Mouse (Mus musculus) liver (tissue): ENCODE measurements around the gene Nudt15.

Experiments used
- DNase-seq: peaks from one replicate; pipeline ENCODE4 v3.0.0-alpha.2; 2020; ENCODE audit warnings: mixed read lengths

The Nudt15 gene

DNA sequence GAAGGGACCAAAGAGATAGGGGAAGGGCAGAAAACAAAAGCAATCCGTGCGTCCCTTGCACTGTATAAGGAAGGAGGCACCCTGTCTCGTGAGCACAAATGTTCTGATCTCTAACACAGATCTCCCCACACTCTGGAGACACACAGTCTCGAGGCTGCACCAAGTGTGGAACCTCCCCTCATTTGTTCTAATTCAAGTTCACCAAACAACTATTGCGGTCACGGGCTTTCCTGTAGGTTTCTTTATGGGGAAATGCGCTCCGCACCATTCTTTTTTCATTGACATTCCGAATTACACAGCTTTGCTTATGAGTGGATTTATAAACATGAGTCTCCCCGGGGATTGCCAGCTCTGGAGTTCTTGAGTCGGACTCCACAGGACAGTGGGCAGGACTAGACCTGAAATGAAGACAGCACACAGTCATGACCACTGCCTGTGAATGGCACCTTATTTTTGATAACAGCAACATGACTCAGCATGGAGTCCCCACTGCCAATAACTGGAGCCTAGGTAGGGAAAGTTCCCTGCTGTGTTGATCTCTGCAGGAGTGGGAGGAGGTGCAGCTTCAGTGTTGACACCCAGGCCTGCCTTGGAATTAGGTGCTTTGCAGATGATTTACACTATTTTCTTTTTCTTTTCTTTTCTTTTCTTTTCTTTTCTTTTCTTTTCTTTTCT lies 40.2 kb downstream of the Nudt15 start:
- DNase-seq = peak; percentile 42

DNA sequence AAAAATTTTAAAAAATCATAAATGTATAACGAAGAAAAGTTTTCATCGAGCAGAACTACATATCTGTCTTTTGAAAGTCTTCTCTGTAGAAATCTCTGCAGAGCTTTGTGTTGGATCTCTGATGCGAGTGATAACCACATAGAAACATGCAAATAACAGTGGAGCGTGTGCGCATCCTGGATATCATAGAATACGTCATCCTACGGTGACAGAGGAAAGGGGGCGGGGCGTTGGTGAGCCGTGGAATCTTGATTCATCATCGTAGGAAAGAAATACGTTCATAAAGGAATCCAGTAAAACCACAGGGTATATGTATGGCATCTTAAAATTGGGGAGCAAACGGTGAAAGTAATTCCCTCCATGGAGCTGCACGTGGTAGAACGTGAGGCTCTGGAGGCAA lies 40.8 kb downstream of the Nudt15 start:
- DNase-seq = peak; percentile 22

DNA sequence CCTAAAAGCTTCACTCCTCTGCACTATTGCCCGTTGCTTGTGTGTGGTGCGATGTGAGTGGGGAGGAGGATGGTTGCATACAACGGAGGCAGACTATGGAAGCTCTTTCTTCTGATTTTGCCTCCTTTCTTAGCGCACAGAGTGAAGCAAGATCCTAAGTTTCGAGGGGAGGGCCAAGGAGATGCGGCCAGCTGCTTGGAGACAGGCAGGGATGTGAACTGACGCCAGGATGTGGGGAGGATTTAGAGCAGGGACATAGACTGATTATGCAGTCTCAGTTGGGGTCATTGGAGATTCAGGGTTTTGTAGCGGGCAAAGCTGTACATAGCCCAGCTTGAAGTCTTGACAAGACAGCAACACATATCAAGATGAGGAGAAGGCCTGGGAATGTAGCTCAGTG lies 41.8 kb downstream of the Nudt15 start:
- no peak for DNase-seq

DNA sequence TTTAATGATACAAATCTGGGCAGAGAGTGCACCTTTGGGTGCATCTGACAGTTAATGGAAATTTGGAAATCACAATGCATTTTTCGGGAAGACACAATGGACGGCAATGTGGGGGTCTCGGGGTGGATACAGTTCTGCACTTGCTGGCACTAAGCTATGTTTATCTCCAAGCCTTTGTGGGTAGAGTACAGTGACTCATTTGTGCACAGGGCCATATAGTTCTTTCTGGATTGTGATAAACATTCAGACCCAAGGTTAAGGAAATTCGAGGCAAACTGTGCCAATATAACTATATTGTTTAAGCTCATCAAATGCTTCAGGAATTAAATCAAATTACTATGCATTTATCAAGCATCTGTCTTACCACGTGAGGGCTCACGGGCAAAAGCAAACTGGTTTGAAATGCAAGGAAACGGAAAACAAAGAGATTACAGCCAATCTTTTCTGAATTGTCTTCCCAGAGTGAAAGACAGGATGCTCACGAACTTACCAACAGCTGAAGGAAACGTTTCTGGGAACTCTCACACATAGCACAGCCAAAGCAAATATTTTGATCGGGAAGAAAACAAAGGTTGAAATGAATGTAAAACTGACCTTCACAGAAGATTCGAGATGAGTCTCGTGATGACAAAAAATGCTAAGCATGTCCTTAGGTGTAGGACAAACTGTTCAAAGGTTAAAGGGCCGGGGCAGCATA lies 44.7 kb downstream of the Nudt15 start:
- no peak for DNase-seq

DNA sequence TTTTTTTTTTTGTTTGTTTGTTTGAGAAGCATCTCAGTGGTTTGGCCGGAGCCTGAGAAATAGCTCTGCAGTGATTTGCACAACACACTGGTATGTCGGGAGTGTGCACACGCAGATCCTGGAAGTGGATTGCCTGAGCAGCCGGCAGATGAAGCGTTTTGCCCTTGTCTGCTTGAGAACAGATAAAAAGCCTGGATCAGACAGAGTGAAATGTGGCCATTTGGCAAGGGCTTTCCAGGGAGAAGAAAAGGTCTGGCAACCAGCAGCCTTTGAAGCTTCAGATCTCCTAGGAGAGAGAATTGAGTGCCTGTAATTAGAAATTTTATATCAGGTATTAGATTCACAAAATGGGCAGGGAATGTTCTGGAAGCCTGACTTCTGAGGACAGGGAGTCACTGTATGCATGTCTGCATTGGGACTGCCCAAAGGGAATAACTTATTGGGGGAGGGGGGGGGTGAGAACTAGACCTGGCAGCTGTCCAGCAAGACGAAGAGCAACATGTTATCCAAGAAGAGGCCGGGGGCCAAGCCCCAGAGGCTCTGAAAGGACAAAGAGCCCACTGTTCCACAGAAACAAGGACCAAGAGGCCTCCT lies 45.4 kb downstream of the Nudt15 start:
- DNase-seq = no peak

DNA sequence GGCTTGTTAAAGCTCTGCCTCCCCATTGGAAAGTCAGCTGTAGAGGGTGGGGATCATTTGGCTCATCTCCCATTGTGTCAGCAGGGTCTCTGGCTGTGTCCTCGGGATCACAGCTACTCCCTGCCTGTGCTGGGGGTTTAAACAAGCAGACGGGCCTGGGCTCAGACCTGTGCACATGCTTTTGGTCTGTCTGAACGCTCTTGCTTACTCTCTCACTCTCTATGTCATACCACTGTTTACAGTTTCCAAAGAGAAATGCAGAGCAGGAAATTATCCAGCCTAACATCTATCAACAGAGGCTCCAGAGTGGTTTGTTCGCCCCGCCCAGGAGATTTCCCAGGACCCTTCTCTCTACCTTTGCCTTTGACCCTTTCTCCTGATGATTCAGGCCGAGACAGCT lies 46.3 kb downstream of the Nudt15 start:
- DNase-seq = no peak

DNA sequence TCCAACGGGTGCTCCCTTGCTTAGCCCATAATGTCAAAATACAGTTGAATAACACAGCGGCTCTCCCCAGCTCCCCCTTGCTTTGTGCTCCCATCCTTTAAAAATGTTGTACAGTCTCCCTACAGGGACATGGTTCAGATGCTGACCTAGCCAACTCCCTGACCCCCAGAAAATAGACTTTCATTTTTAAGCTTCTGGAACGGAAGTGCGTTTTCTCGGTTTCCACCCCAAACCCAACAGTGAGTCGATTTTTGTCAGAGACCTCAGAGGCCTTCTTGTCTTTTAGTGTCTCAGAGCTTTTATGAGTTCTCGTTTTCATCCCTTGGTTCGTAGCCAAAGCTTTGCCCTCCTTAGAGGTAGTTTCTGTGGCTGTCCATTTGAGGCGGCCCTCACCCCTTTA lies 46.8 kb downstream of the Nudt15 start:
- no peak for DNase-seq

DNA sequence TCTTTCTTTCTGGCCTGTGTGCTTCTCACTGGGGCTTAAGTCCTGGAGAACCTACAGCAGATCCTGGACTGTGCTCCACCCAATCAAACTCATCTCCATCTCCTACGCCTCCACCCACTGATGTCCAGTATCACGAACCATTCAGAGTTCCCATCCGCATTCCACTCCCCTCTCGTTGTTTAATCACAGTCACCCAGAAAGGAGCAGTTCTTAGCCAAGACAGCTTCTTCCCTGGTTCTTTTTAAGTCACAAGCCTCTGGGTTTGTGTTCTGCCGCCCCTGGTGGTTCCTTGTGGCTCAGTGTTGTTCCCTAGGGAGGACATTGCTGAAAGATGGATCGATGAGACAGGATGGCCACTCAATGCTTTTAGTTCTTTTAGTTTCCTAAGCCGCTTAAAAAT lies 52.3 kb downstream of the Nudt15 start:
- no peak for DNase-seq

DNA sequence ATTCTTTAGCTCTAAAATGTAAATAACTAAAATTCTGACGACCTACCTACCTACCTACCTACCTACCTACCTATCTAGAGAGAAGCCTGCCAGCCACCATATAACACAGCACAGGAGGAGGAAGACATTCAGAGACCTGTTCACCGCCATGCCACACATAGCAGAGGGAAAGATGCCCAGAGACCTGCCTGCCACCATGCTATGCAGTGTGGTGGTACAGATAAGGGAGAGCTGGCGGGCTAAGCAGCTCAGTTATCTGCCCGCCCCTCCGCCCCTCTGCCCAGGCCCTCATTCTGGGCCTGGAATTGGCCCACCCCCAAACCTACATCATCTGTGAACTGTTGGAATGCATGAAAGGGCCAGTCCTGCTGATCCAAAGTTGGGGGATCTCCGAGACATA lies 53.9 kb downstream of the Nudt15 start:
- DNase-seq = no peak

DNA sequence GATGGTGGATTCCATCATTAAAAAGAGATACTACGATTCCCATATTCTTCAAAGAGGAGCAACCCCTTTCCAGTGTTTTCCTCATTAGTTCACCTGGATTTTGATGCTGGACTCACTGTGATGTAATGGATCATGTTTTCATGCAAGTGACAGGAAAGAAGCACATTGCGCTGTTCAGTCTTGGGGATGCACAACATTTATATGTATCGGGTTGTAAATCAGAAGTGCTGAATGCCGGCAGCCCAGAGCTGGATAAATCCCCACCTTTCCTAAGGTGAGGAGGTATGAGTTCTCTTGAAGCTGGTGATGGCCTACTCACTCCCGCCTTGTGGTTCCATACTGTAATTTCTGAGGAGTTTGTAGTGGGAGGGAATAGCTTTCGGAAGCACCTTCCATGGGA lies 54.7 kb downstream of the Nudt15 start:
- no peak for DNase-seq

DNA sequence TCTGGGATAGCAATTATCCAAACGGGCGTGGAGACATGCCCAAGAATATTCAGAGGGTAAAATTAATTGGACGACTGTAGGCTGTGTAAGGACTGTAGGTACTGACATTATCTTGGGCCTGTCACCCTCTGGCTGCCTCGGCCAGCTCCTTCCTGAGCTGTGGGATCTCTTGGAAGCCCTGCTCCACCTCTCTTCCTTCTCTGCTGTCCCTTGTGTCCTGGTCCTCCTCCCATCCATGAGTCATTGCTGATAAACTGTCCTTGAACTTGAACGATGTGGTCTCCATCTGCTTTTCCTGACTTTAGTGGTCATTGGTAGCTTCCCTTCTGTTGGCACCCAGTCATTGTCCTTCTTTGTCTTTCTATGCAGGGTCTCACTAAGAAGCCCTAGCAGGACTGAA lies 61.4 kb downstream of the Nudt15 start:
- no peak for DNase-seq

DNA sequence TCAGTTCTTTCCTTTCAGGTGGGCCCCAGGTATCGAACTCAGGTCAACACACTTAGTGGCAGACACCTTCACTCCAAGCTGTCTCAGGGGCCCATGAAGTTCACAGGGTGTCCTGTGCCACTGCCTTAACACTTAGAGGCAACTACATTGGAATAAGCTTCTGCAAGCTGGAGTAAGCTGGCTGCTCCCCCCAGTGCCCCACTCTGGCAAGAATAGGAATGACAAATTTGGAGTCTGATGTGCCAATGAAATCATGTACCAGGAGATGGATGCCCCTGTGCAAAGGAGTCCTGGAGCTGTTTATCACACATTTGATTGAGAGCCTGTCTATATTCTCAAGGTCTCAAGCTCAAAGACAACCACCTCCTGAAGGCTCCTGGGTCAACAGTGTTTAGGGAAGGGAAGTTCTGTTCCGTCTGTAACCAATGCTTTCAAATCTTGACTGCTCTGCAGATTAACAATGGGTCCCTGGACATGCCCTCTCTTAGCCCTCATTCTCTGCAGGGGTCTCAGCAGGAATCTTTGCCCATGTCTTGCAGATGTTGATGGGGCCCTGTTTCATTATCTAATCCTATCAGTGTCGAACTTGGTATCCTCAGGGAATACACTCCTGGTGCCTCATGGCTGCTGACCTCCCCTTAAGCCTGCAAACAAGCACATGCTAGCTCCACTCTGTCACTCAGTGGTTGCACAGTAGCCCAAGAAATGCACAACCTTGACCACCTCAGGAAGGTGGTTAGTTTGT lies 63.5 kb downstream of the Nudt15 start:
- DNase-seq = no peak

DNA sequence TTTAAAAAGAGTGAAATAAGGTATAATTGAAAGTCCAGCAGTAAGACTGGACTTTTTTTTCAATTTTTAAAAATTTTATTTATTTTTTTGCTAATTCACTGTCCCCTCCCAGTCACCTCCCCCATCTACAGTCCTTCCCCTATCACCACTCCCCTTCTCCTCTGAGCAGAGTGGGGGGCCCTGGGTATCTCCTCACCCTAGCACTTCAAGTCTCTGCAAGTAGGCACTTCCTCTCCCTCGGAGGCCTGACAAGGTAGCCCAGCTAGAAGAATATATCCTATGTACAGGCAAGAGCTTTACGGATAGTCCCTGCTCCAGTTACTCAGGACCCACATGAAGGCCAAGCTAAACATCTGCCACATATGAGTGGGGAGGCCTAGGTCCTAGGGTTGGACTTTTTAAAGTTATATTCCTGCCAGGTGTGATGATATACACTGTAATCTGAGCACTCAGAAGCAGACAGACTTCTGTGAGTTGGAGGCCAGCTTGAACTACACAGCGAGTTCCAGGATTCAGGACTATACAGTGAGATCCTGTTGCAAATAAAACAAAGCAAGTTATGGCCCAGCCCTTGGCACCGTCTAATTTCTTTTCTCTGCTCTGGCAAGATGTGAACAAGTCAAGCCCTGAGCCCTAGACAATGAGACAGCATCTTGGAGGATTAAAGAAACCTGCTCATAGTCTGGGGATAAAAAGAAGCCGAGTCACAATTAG lies 64.4 kb downstream of the Nudt15 start:
- no peak for DNase-seq

DNA sequence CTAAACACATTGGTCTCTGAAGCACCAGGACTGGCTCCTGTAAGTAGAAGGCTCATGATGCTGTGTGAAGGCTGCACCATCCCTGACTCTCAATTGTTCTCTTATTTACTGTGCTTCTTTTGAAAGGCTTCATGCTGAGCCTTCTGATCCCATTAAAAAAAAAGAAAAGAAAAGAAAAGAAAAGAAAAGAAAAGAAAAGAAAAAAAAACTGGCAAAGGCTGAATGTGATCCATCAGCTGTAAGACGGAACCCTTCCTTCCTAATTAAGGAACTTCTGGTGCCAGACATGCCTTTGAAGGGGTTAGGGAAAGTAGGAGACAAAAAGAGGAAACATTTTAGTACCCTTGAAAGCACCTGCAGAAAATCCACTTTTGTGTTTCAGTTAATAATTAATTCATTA lies 68.3 kb downstream of the Nudt15 start:
- no peak for DNase-seq

DNA sequence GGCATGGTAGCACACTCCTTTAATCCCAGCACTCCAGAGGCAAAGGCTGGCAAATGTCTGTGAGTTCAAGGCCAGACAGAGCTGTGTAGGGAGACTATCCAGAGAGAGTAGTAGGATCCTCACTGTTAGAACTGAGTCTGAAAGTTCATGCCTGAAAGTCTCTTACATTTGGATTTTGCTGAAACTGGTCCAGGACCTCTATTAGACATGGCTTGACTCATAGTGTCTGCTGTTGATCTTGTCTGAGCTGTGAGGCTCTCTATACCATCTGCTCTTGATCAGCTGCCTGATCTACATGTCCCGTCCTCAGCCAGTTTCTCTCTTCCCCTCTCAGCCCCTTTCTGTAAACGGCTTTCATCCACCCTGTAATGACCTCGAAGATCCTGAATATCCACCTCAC lies 69.7 kb downstream of the Nudt15 start:
- DNase-seq = no peak

DNA sequence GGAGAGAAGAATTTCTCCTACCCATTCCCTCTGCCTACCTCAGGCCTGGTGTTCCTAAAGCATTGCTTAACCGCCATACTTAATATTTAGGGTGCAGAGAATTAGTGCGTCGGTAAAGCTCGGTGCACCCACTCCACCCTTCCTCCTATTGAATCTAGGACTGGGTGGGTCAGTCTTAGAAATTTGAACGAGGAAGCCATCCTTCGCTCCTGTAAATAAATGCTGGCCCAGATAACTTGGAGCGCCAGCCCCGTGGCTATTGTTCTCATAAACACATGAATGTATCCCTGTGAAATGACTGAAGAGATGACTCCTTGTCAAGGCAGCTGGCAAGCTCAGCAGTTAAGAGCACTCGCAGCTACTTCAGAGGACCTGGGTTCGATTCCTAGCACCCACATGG lies 71.0 kb downstream of the Nudt15 start:
- DNase-seq = no peak

DNA sequence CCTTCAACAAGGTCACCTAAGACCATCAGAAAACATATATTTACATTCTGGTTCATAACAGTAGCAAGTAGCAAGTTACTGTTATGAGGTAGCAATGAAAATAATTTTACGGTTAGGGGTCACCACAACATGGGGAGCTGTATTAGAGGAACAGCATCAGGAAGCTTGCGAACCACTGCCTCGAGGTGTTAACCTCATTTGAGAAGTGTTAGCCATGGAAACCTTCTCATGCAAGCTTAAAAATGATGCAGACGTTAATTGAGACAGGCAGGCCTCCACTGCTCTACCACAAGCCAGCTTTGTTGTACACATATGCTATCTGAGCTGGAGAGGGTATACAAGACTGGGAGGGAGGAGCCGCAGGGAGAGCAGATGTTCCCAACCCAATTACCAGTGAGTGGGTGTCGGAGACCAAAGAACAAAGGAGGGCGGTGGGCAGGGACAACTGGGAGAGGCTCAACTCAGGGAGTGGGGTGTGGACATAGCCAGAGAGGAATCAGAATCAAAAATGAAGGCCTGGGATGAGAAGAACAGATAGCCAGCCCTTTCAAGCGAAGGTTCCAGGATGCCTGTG lies 71.6 kb downstream of the Nudt15 start:
- no peak for DNase-seq

DNA sequence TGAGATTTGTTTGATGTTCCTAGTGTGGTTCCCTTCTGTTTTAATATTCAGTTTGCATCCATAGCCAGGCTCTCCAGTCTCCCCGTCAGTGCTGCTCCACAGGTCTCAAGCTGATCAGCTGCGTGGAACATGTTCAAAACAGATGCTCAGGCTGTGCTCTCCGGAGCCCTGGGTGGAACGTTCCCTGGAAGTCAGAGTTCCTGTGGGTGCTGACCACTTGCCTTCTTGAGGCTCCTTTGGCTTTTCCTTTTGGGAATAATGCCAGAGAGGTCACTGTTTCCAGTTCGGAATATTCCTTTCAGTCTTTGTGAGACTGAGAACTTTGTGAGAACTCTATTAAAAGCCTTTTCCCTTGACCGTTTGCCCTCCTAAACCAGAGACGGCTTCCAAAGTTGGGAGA lies 72.5 kb downstream of the Nudt15 start:
- no peak for DNase-seq

DNA sequence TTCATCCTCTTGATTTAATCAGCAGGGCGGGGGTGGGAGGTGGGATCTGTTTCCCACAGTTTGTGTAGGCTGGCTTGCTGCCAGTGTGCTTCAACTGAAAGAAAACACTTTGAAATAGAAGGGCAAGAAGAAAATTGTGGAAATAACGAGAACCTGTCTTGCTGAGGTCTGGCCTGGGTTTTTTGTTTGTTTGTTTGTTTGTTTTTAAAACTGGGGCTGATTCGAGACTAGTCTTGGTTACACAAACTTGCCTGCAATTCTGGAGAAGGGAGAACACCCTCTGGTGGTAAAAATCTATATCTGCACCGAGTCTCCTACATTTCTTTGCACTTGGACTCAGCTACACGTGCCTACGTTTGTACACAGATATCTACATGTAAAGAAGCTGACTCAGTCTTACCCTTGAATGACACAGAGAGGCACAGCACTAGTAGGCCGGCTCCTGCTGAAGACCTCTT lies 73.4 kb downstream of the Nudt15 start:
- DNase-seq = no peak

DNA sequence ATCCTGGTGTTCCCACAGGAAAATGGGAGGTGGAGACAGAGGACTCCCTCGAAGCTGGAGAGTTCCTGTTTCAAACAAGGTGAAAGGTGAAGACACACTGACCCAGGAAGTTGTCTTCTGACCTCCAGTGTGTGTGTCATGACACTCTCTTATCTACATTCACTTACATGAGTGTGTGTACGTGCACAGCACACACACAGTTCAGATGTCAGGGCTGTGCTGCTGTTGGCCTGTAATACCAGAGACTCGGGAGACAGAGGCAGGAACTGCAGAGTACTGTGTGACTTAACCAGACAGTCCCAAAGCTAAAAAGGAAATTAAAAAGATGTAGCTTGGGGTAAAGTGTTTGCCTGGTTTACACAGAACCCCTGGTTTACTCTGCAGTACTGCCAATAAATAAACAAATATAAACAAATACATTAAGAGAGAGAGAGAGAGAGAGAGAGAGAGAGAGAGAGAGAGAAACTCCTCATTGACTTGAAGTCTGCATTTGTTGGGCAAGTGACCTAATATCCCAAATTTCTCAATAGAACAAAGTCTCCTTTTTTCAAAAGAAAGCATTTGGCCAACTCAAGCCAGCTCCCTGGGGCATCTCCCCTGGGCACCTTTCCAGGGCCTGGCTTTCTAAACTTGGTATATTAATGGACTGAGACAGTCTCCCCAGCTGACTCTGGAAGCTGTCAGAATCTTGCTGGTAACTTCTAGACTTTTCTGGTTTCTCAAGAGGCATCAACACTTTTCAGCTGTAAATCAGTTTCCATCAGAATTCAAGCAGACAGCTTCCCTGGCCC lies 74.2 kb downstream of the Nudt15 start:
- no peak for DNase-seq

DNA sequence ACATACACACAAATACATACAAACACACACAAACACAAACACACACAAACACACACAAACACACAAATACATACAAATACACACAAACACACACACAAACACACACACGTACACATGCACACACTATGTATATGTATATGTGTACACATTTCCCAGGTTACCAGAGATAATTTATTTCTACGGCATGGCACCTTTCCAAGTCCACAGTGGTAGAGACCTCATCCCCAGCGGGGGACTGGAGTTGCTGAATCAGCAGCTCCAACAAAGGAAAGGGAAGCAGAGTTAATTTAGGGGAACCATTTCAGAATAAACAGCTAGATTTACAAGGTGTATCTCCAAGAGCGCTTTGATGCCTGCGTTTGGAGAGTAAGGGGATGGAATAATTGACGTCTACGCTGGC lies 75.8 kb downstream of the Nudt15 start:
- no peak for DNase-seq

DNA sequence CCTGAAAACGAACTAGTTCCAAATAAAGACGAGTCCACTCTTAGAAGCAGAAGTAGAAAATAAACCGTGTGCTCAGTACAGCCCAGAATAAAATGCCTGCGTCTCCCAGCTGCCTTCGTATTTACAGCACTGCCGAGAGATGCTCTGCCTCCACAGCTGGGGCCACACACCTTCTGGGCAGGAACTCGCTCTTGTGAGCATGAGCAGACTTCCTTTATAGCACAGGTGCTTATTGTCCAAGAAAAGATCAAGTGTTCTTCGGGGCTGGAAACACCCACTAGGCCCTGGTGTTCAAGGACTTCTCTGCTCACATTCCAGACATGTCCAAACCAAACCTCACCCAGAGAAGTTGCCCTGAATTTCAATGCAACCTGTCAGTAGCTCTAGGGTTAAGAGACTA lies 77.4 kb downstream of the Nudt15 start:
- no peak for DNase-seq
